Mouse (Mus musculus) cerebellum, adult 2 months (tissue): ENCODE results near the gene Ddc.
A peak's percentile ranks its signal among the peaks of the same experiment; 100 is the strongest.

Source experiments
- CTCF ChIP-seq: fragments of 200-500 bp; IDR thresholded peaks from 2 replicates; pipeline ENCODE4 v1.5.1; 2011; ENCODE audit warnings: low read depth, mild to moderate bottlenecking, control low read depth, low read length, moderate library complexity, borderline replicate concordance; ENCODE audit not compliant: insufficient read depth
- POLR2A ChIP-seq: fragments of 200-500 bp; IDR thresholded peaks from 2 replicates; pipeline ENCODE4 v1.6.1; 2011; ENCODE audit warnings: low read length, control low read depth, borderline replicate concordance; ENCODE audit not compliant: insufficient read depth

DNA sequence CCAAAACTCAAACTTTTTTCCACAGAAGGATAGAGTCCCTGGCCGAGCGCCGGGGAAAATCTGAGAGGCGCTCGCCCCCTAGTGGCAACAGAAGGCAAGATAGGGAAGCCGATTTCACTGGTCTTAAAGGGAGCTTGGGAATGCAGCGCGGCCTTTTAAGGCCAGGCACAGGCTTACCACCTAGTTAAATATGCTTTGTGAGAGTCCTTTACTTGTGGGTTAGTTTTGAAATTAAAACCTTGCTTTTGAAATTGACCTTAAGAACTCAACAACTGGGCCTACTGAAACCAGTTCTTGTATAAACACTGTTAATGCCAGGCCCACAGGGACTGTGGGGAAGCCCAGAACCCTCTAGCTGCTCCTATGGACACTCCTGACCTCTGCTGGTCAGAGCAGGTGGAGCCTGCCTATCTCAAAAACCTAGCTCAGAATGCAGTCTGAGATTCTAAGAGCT is 109.4 kb downstream of the Ddc start:
- TF ChIP-seq CTCF (peak; percentile 50), POLR2A (no peak)
